Comparison of ENCODE assay signal across 8 mouse cellular contexts in genomic region chr13:52980951-52981421, GRCm38 (mm10). TPM values are rescaled to one million over a fixed set of nuclear protein-coding genes. Genes with fewer than 3 reads are reported as not detected.
DNase-seq lines count a peak whose midpoint lies in the region; ATAC-seq and TF ChIP-seq lines count a peak whose summit lies in the region.

TSS of gene Nfil3 (minus strand) at chr13:52981073.

- no peaks in the 10 kb centered on the region; the same call in 1 of the 2 replicates for H3K4me1 ChIP-seq in cortical plate, adult 2 months (ENCODE audit: control insufficient read depth, insufficient read depth, low read length)
- H3K4me1 ChIP-seq in intestine, embryonic 15.5 days (replicated peaks) = peaks cover 17% of the 10 kb centered on the region

- peak within 1 kb of the TSS; percentile 96 for H3K27ac ChIP-seq in cortical plate, adult 2 months (ENCODE audit: insufficient read depth, low read length)
- H3K27ac ChIP-seq in intestine, embryonic 15.5 days = peak within 1 kb of the TSS; percentile 97

- peak; percentile 78 for DNase-seq in cerebellum, adult 11 months
- no peak for DNase-seq in cerebellum, adult 8-10 months
- peak; percentile 68 to 81 for DNase-seq in gastrocnemius, postnatal 4 days (ENCODE audit: low spot score in 2 of 2)
- DNase-seq in left cerebral cortex, postnatal 4 days = peak; percentile 82
- peak; percentile 74 for DNase-seq in mesoderm, embryonic 11.5 days (ENCODE audit: low read depth, low spot score)
- peak; percentile 75 to 80 for DNase-seq in right cerebral cortex, postnatal 36 days (ENCODE audit: low spot score in 2 of 2)

- H3K4me2 ChIP-seq in intestine, embryonic 15.5 days (replicated peaks) = peak within 1 kb of the TSS; percentile 97

- TF ChIP-seq POLR2A in cortical plate, adult 2 months (IDR thresholded peaks at IDR 0.05; ENCODE audit: extremely low read depth, insufficient read depth, low read length) = no peak

- under 1% methylated on average over 70 of the region's 79 CpGs for WGBS in intestine, embryonic 15.5 days

- no peak for TF ChIP-seq CTCF in cortical plate, adult 2 months (IDR thresholded peaks at IDR 0.05; ENCODE audit: extremely low read depth, insufficient read depth, low read length)

- intact Hi-C loops in left cerebral cortex, postnatal 4 days (cut with DNase I) = loop anchor here (5.0 kb wide), 2 partner anchors 116 to 324 kb away; no protein-coding TSS in a partner anchor

- no peaks in the 10 kb centered on the region for H3K27me3 ChIP-seq in intestine, embryonic 15.5 days (replicated peaks)

- peak within 1 kb of the TSS; percentile 65 for H3K4me3 ChIP-seq in cortical plate, adult 2 months (ENCODE audit: insufficient read depth, low read length)
- H3K4me3 ChIP-seq in intestine, embryonic 15.5 days (replicated peaks) = peak within 1 kb of the TSS; percentile 97

- H3K9me3 ChIP-seq in intestine, embryonic 15.5 days = no peaks in the 10 kb centered on the region

- H3K9ac ChIP-seq in intestine, embryonic 15.5 days = peak within 1 kb of the TSS; percentile 90

- H3K36me3 ChIP-seq in intestine, embryonic 15.5 days = no peaks in the 10 kb centered on the region

- peak; percentile 90 for ATAC-seq in intestine, embryonic 15.5 days

RNA-seq across cellular contexts. Expression of gene Nfil3, which starts in this region (rescaled TPM):
- polyA plus RNA-seq in cortical plate, adult 2 months (2012; rRNA removed) = 5.2 and 5.3 TPM in 2 replicates
- total RNA-seq in gastrocnemius, postnatal 4 days (2021) = 10 to 100 TPM; 21.0 to 22.8 TPM
- polyA plus RNA-seq in intestine, embryonic 15.5 days (2015; fragmentation: Nextera tagmentation; extraction: Ambion mirVana) = 31.9 and 34.4 TPM in 2 replicates
- 10 to 100 TPM; 33.6 to 35.5 TPM for total RNA-seq in left cerebral cortex, postnatal 4 days (2021)
